17 mouse cellular contexts compared by ENCODE assay signal in genomic region chr5:125931502-125931901, GRCm38 (mm10).
DNase-seq lines count a peak whose midpoint lies in the region; ATAC-seq and TF ChIP-seq lines count a peak whose summit lies in the region.
"Had no signal": no experiment of that assay in that cellular context is flagged by ENCODE, and none has a peak within 500 bp of the region (broad histone marks: within the 10 kb centered on the region; RNA-seq: fewer than 3 reads in every experiment).

No protein-coding gene starts in this region.

- intact Hi-C loops in left cerebral cortex, postnatal 4 days (cut with DNase I) = no loop called here

- TF ChIP-seq CTCF in cortical plate, adult 2 months (IDR thresholded peaks at IDR 0.05; ENCODE audit: extremely low read depth, insufficient read depth, low read length) = no peak

- TF ChIP-seq POLR2A in cortical plate, adult 2 months (IDR thresholded peaks at IDR 0.05; ENCODE audit: extremely low read depth, insufficient read depth, low read length) = no peak

- H3K4me1 ChIP-seq in cortical plate, adult 2 months (ENCODE audit: control insufficient read depth, insufficient read depth, low read length) = peaks cover 7% of the 10 kb centered on the region; the same call in 1 of the 2 replicates
- H3K4me1 ChIP-seq: embryonic facial prominence, embryonic 13.5 days; hindbrain, embryonic 13.5 days; midbrain, embryonic 12.5 days had no signal

- H3K27ac ChIP-seq in cortical plate, adult 2 months (ENCODE audit: insufficient read depth, low read length) = peak overlapping the region; percentile 31; the same call in 1 of the 2 replicates
- H3K27ac ChIP-seq: embryonic facial prominence, embryonic 13.5 days; hindbrain, embryonic 13.5 days; midbrain, embryonic 12.5 days had no signal

- ATAC-seq in erythroid progenitor cell, adult 5-6 weeks (replicated peaks; ENCODE audit: low FRiP score, poor library complexity, severe bottlenecking) = no peak
- ATAC-seq: intestine, embryonic 16.5 days; lung, postnatal 0 days had no signal

- no peak overlapping the region for H3K4me3 ChIP-seq in cortical plate, adult 2 months (ENCODE audit: insufficient read depth, low read length)
- H3K4me3 ChIP-seq: embryonic facial prominence, embryonic 13.5 days; hindbrain, embryonic 13.5 days; midbrain, embryonic 12.5 days; myocyte had no signal

- DNase-seq in left cerebral cortex, adult 18-20 months (ENCODE audit: low spot score in 2 of 2) = peak; percentile 48 to 61
- DNase-seq in left cerebral cortex, postnatal 4 days = no peak
- DNase-seq in frontal cortex, postnatal 14 days (ENCODE audit: low spot score in 2 of 2) = peak; percentile 33 to 34
- DNase-seq in right cerebral cortex, postnatal 14 days = peak; percentile 29
- DNase-seq in kidney, adult 11 months = no peak
- DNase-seq: adrenal gland, adult 2 months; cerebellum, adult 9-11 months; liver; thymus, postnatal 25 days had no signal

Comparison
In these comparisons a context has a peak if more than half of its experiments do, and no peak if none do; other contexts are left out.
1. DNase-seq: peak in left cerebral cortex, adult 18-20 months (2 of 2), frontal cortex, postnatal 14 days (2 of 2) and right cerebral cortex, postnatal 14 days (single experiment); none in left cerebral cortex, postnatal 4 days (single experiment) and kidney, adult 11 months (single experiment).